Comparison of ENCODE assay signal across 13 mouse cellular contexts in the genomic region with DNA sequence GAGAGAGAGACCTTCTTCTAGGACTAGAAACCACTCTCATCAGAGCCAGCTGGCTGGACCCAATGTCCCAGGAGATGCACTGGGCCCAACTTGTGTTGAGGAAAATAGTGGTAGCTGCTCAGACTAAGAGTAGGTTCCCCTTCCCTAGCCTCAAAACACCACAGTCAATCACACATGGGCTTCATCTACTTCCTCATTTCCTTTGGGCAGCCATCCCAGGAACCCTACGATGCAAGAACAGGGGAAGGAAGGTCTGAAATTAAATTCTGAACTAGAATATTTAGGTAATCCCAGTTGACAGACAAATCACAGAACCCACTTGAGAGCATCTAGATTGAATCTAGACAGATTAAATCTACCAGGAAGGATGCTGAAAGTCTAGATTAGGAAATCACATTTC. TPM values are rescaled to one million over a fixed set of nuclear protein-coding genes. Genes with fewer than 3 reads are reported as not detected.
DNase-seq lines count a peak whose midpoint lies in the region; ATAC-seq and TF ChIP-seq lines count a peak whose summit lies in the region.
"Had no signal": no experiment of that assay in that cellular context is flagged by ENCODE, and none has a peak within 500 bp of the region (broad histone marks: within the 10 kb centered on the region; RNA-seq: fewer than 3 reads in every experiment).

No protein-coding gene starts in this region.

- no peak for TF ChIP-seq CTCF in kidney, postnatal 0 days (IDR thresholded peaks at IDR 0.05; ENCODE audit: low read depth)

- 42% methylated on average over 1 of the region's 1 CpGs for WGBS in kidney, postnatal 0 days
- WGBS in kidney, embryonic 14.5 days, result 57% methylated on average over 1 of the region's 1 CpGs

- H3K27ac ChIP-seq in kidney, postnatal 0 days, result peak overlapping the region; percentile 40; the same call in 1 of the 2 replicates
- H3K27ac ChIP-seq in kidney, embryonic 14.5 days (ENCODE audit: low read depth, low read length), result no peak overlapping the region
- H3K27ac ChIP-seq in brown adipose tissue, adult 24 weeks (replicated peaks; ENCODE audit: low read depth, low read length), result peak overlapping the region; percentile 16
- H3K27ac ChIP-seq: hindbrain, embryonic 10.5 days had no signal

- H3K4me2 ChIP-seq in kidney, postnatal 0 days (ENCODE audit: low read length), result no peak overlapping the region
- H3K4me2 ChIP-seq in kidney, embryonic 14.5 days (replicated peaks; ENCODE audit: low read depth, low read length), result no peak overlapping the region

- H3K4me1 ChIP-seq in kidney, postnatal 0 days (replicated peaks; ENCODE audit: insufficient read depth, low read length), result peaks cover 9% of the 10 kb centered on the region
- peaks cover 22% of the 10 kb centered on the region for H3K4me1 ChIP-seq in kidney, embryonic 14.5 days (ENCODE audit: control insufficient read depth, insufficient read depth, low read length)
- H3K4me1 ChIP-seq in brown adipose tissue, adult 24 weeks (ENCODE audit: control insufficient read depth, insufficient read depth, insufficient read length, low read length), result peaks cover 18% of the 10 kb centered on the region; the same call in 1 of the 2 replicates

- H3K36me3 ChIP-seq in kidney, postnatal 0 days (ENCODE audit: insufficient read depth, low read length), result no peaks in the 10 kb centered on the region
- H3K36me3 ChIP-seq in kidney, embryonic 14.5 days (ENCODE audit: control insufficient read depth, insufficient read depth, low read length), result no peaks in the 10 kb centered on the region
- H3K36me3 ChIP-seq in splenic B cell, adult 2 months (ENCODE audit: control insufficient read depth, insufficient read depth, low read length, poor library complexity, severe bottlenecking), result no peaks in the 10 kb centered on the region
- H3K36me3 ChIP-seq: hindbrain, embryonic 10.5 days had no signal

- no peaks in the 10 kb centered on the region for H3K9me3 ChIP-seq in kidney, postnatal 0 days (replicated peaks; ENCODE audit: low read length)
- H3K9me3 ChIP-seq in kidney, embryonic 14.5 days (ENCODE audit: control insufficient read depth, low read length), result no peaks in the 10 kb centered on the region
- H3K9me3 ChIP-seq: hindbrain, embryonic 10.5 days had no signal

- DNase-seq in adrenal gland, postnatal 10 days, result peak; percentile 30
- no peak for DNase-seq in adrenal gland, postnatal 4 days (ENCODE audit: low spot score in 2 of 2)
- no peak for DNase-seq in kidney, postnatal 0 days (ENCODE audit: low spot score)
- peak; percentile 28 for DNase-seq in splenic B cell, adult 2 months (ENCODE audit: low read depth, low spot score)
- no peak for DNase-seq in urinary bladder, postnatal 36 days (ENCODE audit: low spot score in 2 of 2)
- DNase-seq: forebrain, postnatal 0 days; right cerebral cortex, postnatal 25 days; thymus, postnatal 4 days had no signal

- no peak overlapping the region for H3K9ac ChIP-seq in kidney, postnatal 0 days (ENCODE audit: low read depth, low read length)
- H3K9ac ChIP-seq in kidney, embryonic 14.5 days (ENCODE audit: low read depth, low read length), result no peak overlapping the region
- H3K9ac ChIP-seq: forebrain, postnatal 0 days had no signal

- ATAC-seq in kidney, postnatal 0 days (replicated peaks; ENCODE audit: low FRiP score, low read depth), result no peak
- no peak for ATAC-seq in kidney, embryonic 14.5 days (ENCODE audit: low FRiP score, low TSS enrichment)
- no peak for ATAC-seq in CD4-positive, CD25-positive, alpha-beta regulatory T cell, adult 4 months
- ATAC-seq: forebrain, postnatal 0 days; intestine, embryonic 16.5 days had no signal

- H3K27me3 ChIP-seq in kidney, postnatal 0 days (ENCODE audit: insufficient read depth, low read length), result no peaks in the 10 kb centered on the region
- H3K27me3 ChIP-seq in kidney, embryonic 14.5 days (ENCODE audit: control insufficient read depth, insufficient read depth, low read length), result no peaks in the 10 kb centered on the region
- no peaks in the 10 kb centered on the region for H3K27me3 ChIP-seq in splenic B cell, adult 2 months (ENCODE audit: control insufficient read depth, insufficient read depth, low read length, poor library complexity, severe bottlenecking)

- H3K4me3 ChIP-seq in kidney, postnatal 0 days (replicated peaks; ENCODE audit: low read depth, low read length), result no peak overlapping the region
- H3K4me3 ChIP-seq in kidney, embryonic 14.5 days (ENCODE audit: low read length), result no peak overlapping the region
- H3K4me3 ChIP-seq in brown adipose tissue, adult 24 weeks (ENCODE audit: insufficient read depth, low read depth, low read length), result no peak overlapping the region
- H3K4me3 ChIP-seq: hindbrain, embryonic 10.5 days had no signal

RNA-seq across cellular contexts. Expression of gene Agps, which starts 56.8 kb away (rescaled TPM):
- total RNA-seq in adrenal gland, postnatal 10 days (2021), result 10 to 100 TPM; 32.4 to 42.0 TPM
- 10 to 100 TPM; 39.0 to 52.5 TPM for total RNA-seq in adrenal gland, postnatal 4 days (2021)
- polyA plus RNA-seq in kidney, postnatal 0 days (2015; fragmentation: Nextera tagmentation; extraction: Ambion mirVana), result 22.7 and 25.6 TPM in 2 replicates
- polyA plus RNA-seq in kidney, embryonic 14.5 days (2014; fragmentation: Nextera tagmentation; extraction: Ambion mirVana), result 33.9 and 51.3 TPM in 2 replicates
- polyA plus RNA-seq in brown adipose tissue, adult 24 weeks (2012; ENCODE audit: insufficient read depth, insufficient read length, missing spikeins), result 14.5 and 17.6 TPM in 2 replicates
- polyA plus RNA-seq in CD4-positive, CD25-positive, alpha-beta regulatory T cell, adult 4 months (2017; shearing (Covaris generic)), result 10 to 100 TPM; 19.7 to 23.0 TPM

Comparison
In these comparisons a context has a peak if more than half of its experiments do, and no peak if none do; other contexts are left out.
1. DNase-seq: peak in adrenal gland, postnatal 10 days (single experiment) and splenic B cell, adult 2 months (single experiment); none in adrenal gland, postnatal 4 days (0 of 2), kidney, postnatal 0 days (single experiment) and urinary bladder, postnatal 36 days (0 of 2).